Mouse (Mus musculus): Measurements from ENCODE around the gene Snta1. TPM values are rescaled to one million over a fixed set of nuclear protein-coding genes. Genes with fewer than 3 reads are reported as not detected.

The Snta1 gene
- total RNA-seq, 4 experiments from 2014 or later = 41.0 to 45.9 (median 43.5) TPM

DNA sequence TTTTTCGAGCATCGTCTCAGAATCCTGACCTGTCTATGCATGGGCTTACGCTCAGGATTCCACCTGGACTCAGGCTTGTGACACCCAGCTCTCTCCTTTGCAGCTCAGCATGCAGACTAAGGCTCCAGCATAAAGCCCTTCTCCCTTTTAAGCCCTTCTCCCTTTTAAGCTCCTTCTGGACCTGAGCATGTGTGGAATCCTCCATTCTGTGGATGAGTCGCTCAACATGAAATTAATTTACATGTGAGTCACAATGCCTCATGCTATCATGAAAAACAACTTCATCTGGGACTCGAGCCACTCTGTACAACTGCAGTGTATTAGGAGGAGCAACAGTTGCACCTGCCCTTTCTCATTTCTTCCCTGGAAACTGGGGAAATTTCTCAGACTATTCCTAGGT is 14.3 kb upstream of the Snta1 start:
- no peak for DNase-seq (ENCODE audit: low spot score in 2 of 2)

DNA sequence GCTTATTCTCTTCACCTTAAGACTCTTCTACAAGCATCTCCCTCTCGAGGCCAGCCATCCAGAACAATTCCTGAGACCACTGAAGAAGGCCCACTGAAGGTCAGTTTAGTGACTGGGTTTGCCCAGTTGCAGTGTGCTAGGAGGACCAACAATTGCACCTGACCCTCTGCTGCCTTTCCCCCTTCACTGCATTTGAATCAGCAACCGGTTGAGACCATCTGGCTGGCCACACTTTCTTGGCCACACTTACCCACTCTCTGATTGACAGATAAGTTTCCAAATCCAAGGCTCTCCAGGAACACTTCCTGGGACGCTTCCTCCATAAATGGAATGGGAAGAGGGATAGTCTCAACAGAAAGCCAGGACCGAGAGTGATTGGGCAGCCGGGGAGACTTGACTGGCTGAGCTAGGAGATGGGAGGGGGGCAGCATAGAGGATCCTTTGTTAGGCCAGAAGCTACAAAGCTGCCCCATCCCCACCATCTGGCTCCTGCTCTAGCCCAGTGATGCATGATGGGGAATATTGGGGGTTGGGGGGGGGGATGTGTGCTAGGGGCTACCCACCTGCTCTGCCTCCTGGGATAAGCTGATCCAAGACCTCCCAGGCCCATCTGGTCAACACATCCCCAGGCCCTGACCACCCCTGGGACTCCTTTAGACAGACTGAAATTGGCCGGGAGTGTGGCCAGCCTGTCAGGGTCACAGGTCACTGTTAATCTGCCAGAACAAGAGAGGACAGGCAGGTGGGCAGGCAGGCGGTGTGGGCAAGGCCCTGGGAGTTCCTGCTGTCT is 13.2 kb upstream of the Snta1 start:
- DNase-seq (ENCODE audit: low spot score in 2 of 2) = no peak

DNA sequence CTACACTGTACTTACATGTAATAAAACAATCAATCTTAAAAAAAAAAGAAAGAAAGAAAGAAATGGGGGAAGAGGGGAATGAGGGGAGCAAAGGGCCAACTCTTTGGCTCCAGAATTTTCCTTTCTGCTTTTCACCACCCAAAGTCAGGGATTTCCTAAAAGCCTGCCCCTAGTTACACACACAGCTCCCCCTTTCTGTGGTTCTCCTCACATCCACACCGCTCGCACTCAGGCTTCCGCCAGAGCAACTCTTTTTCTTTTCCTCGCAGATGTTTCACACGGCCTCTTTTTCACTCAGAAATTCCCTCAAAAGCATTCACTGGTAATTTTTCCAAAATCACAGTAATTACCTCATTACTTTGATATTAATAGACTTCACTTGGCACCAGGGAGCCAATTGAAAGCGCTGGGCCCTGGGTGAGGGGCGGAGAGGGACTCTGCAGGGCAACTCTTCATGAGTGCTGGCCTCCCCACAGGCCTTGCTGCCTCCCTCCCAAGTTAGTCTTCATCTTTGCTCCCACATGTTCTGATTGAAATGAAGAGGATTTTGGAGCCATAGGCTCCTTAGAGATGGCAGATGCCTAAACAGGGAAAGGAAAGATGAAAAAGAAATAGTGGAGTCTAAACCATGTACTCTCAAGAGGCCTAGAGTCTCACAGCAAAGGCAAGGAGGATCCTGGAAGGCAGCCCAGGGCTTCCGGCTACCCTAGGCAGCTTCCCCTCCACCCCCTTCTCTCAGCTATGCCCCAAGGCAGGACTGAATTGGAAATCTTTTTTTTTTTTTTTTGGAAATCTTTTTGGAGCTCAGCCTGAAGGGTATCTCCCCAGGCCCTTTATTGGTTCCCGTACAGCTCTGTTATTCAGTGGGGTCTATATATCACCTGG is 12.0 kb upstream of the Snta1 start:
- DNase-seq (ENCODE audit: low spot score in 2 of 2) = no peak

DNA sequence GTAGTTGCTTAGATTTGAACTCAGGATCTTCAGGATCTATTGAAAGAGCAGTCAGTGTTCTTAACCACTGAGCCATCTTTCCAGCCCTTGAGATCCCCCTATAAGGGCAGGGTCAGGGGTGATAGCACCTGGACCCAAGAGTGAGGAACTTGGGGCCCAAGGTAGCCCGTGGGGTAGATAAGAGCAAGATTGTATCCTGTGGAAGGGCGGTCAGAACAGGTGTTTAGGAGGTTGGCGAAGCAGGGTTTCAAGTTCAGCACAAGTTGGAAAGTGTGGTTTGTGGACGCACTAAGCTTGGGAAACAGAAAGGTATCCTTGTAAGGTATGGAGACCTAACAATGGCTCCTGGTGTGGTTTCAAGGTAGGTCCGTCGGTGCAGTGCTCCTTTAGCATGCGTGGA is 10.1 kb upstream of the Snta1 start:
- no peak for DNase-seq (ENCODE audit: low spot score in 2 of 2)

DNA sequence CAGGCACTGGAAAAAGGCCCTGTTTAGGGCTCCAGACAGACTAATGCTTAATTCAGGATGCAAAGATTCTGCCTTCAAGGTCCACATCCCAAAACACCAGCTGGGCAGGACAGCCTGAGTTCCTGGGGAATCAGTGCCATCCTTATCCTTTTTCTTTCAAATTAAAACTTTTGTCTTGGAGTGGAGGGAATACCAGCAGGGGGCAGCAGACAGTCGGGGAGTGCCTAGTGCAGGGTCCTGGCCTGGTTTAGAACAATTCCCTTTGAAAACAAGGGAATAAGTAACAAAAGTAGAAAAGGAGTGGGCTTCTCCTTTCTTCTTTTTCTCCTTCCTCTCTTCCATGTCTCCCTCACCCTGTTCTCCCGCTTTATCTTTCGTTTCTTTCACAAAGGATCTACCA is 9.2 kb upstream of the Snta1 start:
- DNase-seq (ENCODE audit: low spot score in 2 of 2) = peak in 1 of 2 experiments; percentile 65

DNA sequence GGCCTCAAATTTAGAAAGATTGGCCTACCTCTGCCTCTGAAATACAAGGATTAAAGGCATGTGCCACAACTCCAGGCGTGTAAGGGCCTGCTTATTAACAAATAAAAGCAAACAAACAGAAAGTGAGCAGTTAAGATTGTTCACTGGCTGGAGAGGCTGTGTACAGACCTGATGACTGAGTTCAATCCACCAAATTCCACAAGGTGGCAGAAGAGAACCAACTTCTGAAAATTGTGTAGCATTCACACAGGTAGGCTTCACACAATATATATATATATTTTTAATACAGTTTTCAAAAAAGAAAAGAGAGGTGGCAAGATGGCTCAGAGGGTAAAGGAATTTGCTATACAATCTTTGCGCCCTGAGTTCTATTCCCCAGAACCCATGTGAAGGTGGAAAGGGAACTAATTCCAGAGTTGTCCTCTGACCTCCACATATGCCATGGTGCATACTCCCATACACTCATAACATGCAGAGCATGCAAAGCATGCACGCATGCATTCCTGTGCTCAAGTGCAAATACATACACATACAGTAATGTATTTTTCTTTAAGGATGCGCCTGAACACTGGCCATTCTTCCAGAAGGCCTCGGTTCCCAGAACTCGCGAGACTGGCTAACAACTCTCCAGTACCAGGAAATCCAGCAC is 4.2 kb upstream of the Snta1 start:
- DNase-seq (ENCODE audit: low spot score in 2 of 2) = peak in 1 of 2 experiments; percentile 40

DNA sequence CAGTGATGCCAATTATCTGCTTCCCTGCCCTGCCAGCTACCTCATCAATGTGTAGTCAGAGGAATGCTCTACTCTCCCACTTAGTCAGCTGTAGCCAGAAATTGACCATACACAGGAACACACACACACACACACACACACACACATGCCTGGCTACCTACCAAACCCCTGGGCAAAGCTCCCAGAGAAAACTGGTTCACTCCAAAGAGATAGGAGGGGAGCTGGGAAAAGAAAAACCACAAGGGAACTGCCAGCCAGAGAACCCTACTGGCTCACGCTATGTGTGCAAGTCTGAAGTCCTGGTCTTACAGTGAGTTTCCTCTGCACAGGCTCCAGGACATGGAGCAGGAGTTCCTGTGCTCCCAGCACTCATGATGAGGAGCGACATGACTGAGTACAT is 2.5 kb upstream of the Snta1 start:
- peak; percentile 48 to 61 for DNase-seq (ENCODE audit: low spot score in 2 of 2)

DNA sequence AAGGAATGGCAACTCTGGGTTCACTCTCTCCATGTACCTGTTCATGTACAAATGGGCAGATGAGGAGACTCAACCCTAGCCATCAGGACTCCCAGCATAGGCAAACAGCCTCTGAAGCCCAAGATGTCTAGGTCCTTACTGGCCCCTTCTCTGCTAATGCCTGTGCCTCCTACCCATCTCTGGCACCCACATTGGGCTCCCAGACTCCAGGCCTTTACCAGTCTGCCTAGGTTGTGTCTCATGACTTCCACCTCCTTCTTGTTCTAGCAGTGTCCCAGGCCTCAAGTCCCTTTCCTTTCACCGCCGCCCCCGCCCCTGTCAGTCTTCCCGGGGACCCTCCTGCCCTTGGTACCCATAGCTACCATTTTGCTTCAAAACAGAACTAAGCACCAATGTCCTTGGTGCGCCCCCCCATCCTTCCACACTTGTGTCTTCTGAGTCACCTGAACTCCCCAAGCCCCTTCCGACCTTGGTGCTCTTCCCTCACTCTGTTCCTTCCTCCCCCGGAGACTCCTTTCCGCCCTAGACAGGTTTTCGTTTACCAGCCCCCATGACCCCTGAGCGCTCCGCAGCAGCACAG is 746 bp downstream of the Snta1 start:
- DNase-seq (ENCODE audit: low spot score in 2 of 2) = no peak

DNA sequence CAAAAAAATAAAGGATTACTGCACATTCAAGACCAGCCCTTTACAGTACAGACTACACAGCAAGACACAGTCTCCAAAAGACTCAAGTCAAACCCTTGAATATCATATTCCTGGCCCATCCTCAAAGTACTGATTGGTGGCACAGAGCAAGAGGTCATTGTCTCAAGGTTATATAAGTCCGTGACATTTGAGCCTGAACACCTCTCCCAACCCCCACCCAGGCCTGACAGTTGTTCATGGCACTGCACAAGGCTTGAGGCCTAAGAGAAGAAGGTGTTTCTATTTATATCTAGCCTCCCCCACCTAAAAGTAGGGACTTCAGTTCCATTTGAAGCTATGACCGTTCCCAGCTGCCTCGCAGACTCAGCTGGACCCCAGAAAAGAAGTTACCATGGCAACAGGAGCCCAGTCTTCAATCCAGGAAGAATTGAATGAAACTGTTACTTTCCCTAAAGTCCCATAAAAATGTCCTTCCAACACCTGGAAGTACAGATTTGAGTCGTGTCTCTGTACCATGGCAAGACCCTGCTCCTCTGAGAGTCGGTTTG is 2.4 kb downstream of the Snta1 start:
- DNase-seq (ENCODE audit: low spot score in 2 of 2) = no peak

DNA sequence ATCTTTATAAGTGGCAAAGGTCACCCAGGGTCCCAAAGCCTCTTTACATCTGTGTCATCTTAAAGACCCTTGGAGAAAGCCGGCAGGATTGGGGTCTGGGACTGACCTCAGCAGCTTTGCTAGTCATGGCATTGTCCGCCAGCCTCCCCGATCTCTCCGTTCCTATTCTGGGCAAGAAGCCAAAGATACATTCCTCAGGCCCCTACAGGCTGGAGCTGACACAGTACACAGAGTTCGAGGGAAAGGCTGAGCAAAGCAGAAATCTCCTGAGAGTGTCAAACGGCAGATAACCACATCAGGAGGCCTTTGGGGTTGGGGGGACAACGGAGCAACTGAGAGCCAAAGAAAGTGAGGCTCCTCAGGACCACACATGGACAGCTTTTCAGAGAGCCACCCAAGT is 5.1 kb downstream of the Snta1 start:
- DNase-seq (ENCODE audit: low spot score in 2 of 2) = no peak

DNA sequence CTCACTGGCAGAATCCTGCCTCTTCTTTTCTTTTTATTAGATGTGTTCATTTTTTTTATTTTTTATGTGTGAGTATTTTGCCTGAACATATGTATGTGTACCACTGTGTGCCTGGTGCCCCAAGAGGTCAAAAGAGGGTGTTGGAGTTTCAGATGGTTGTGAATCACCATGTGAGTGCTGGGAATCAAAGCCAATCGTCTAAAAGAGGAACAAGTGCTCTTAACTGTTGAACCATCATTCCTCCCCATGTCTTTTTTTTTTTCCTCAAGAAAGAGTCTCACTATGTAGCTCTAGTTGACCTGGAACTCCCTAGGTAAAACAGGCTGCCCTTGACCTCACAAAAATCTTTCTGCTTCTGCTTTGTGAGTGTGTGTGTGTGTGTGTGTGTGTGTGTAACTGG is 5.9 kb downstream of the Snta1 start:
- no peak for DNase-seq (ENCODE audit: low spot score in 2 of 2)

DNA sequence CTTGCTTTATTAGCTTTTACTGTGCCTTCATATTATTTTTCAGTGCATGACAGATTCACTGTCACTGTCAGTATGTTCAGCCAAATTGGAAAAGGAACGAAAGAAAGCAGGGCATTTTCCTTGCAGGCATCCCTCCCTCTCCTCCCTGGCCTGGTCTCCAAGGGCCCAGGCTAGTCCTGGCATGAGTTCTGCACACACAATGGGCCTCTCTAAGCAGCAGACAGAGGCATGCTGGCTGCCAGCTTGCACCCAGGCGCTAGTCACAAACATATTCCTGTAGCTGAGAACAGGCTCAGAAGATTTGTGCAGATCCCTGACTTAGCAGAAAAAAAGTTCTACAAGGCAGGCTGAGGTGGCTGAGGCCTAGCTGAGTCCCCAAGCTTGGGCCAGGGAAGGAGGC is 8.6 kb downstream of the Snta1 start:
- peak; percentile 67 to 72 for DNase-seq (ENCODE audit: low spot score in 2 of 2)

DNA sequence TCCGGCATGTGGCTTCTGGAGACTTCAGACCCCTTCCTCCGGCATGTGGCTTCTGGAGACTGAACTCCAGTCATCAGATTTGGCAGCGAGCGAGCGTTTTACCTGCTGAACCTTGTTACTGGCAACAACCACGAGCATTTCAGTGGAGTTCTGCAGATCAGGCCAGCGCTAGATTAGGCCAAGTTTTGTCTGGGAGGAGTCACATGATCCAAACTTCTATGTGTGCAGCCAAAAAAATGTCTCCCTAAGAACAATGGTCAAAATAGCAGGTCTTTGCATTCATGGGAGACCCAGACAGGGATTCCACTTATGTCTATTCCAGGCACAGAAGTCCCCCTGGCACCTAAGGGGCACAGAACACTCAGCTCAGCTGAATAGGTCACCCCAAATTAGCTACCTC is 9.6 kb downstream of the Snta1 start:
- no peak for DNase-seq (ENCODE audit: low spot score in 2 of 2)

DNA sequence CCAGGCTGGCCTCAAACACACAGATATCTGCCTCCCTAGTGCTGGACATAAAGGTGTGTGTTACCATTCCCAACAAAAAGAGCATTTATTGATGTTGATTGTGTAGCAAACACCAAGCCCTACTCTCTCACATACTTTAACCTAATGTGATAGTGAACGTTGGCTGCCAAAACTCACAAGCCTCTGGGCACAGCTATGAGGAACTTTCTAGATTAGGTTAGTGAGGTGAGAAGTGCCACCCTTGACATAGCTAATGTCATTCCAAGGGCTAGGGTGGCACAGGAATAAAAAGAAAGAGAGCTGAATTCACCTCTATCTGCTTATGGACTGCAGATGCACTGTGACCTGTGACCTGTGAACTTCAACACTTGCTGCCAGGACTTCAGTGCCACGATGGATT is 11.4 kb downstream of the Snta1 start:
- DNase-seq (ENCODE audit: low spot score in 2 of 2) = no peak

DNA sequence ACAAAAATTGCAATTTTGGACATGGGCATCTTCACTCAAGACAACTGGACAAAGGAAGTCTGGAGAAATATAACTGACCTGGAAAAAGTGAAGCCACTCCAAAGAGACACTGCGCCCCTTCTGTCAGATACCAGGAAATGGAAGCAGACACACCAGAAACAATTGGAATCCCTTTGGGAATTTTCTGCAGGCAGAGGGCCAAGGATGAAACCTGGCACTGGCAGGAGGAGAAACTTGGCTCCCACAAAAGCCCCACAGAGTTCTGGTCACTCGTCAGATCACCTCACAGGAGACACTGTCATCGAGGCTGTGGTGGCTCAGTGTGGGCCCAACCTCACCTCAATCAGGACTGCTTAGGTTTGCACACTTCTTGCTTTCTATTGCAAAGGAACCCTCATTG is 13.3 kb downstream of the Snta1 start:
- no peak for DNase-seq (ENCODE audit: low spot score in 2 of 2)

DNA sequence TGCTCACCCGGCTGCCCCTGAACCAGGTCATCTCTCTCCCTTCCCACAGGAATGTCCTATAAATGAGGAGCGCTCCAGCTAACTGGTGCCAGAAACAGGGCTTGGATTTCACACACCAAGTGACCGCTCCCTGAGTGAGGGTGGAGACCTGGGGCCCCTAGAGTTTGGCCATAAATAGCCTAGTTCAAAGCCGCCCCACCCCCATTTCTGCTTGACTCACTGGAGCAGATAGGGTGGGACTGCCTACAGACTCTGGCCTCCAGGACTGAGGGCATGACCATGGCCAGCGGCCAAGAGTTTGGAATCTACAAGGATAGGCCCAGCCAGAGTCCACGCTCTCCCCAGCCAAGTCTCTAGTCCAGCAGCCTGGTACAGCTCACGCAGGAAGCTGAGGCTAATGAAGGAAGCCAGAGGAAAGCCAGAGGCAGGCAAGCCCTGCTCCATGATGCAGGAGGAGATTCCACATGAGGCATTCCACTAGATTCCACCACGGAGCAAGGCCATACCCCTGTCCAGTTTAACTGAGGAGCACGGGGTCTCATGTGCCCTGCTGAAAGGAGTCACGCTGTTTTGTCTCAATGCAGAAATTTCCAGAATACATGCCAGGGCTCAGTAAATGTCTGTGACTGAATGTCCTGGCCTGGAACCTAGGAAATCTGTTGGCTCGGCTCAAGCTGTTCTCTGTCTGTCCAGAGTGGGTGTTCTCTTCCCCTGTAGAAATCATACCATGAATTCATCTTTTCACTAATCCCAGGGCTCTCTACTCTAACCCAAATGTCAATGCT is 17.5 kb downstream of the Snta1 start:
- DNase-seq (ENCODE audit: low spot score in 2 of 2) = no peak

DNA sequence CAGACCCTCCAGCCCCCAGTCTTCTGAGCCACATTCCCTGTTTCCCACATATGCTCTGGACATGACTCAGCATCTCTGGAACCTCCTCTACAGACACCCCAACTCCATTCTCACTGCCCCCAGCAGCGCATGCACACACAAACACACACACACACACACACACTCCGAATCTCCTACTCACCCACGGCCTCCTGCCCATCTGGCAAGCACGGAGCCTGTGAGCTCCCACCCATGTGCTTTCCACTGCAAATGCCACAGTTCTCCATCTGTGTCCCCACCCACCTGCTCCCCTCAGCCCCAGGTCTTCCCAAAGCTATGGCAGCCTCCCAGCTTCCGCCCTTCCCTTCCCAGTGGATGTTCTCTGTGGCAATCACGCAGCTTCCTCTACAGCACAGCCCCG is 28.8 kb downstream of the Snta1 start:
- DNase-seq (ENCODE audit: low spot score in 2 of 2) = peak; percentile 93 to 94

DNA sequence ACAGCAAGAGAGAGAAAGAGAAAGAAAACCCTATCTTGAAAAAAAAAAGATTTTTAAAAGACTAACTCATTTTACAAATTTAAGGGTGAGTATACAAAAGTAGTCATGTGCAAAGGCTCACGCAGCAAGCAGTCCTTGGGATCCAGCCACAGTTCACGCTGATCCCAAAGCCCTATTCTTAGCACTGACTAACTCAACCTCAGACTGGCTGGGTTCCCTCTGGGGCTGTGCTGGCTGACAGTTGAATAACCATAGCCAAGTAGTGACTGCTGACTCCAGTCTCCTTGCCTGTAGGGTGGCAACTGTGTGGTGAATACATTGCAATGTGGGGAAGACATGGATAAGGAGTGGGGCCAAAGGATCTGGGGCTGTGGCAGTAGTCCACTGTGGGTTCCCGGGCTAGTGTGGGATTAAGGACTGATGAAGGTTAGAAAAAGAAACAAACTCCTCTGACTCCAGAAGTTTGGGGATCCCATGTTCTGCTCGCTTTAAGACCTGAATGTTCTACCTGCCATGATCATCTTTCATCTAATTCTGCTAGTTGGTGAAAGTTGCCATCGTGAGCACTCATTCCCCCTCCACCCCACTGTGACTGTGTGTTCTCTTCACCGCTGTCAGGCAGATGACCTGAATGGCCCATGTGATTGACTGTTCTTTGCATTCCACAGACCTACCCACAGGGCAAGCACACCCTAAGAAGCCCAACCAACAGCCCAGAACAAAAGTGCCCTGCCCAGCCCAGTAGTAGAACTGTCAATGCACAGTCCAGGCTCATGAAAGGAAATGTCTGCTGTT is 32.9 kb downstream of the Snta1 start:
- DNase-seq (ENCODE audit: low spot score in 2 of 2) = peak in 1 of 2 experiments; percentile 52

DNA sequence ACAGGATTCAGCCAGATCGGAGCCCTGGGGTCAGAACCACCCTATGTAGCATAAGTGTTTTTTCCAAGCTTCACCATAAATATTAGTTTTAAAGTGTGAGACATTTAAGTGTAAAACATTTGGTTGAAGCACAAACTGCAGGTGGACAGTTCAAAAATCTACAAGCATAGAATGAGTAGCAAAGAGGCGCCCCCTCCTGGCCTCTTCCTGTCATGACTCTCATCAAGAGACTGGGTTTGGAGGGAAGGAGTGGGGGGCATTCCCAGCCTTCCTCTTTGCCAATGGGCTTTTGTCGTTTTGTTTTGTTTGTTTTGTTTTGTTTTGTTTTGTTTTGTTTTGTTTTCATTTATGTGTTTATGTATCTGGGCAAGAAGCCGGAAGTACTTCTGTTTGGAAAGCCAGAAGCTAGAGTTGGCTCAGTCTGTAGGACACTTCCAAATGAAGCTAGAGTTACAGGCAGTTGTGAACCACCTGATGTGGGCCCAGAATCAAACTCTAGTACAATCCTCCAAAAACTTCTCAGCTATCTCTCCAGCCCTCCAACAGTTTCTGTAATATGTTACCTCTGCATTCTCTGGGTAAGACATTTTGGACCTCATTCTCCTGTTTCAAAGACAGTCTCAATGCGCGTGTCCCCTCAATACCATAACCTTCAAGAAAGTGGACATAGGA is 33.8 kb downstream of the Snta1 start:
- DNase-seq (ENCODE audit: low spot score in 2 of 2) = peak in 1 of 2 experiments; percentile 68
